Mouse (Mus musculus) CH12F3 (cell line): Measurements from ENCODE around the gene Pgm2.

Source experiments
- in situ Hi-C: fragments of 300-500 bp; cut with MboI; formaldehyde crosslinking; loops from 2 replicates; pipeline ENCODE4 v1.14.3; 2020; ENCODE audit warnings: low sequenced_read_pairs

Pgm2 gene

DNA sequence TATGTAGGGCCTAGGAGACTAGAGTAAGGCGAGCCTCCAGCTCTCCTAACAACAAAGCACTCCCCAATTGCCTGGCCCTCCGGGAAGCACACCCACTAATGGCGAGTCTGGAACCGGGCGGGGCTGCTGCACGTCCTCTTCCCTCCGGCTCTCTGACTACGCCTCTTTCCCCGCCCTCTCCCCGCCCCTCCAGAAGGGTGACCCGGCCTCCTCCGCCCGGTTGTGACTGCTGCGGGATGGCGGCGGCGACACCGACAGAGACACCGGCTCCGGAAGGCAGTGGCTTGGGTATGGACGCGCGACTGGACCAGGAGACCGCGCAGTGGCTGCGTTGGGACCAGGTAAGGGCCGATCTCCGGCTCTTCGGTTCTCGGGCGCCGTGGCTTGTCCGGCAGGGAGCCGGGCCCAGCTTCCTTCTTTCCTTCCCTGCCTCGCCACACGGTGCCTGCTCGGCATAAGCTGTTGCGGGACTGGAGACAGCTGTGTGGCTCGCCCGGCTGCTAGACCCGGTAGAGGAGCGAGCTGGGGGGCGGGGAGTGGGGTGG is at the start of gene Pgm2:
Pgm2 (plus strand) TSS at position 203 of the 545 bp plus-strand sequence.
- in situ Hi-C loops, result no loop called here

DNA sequence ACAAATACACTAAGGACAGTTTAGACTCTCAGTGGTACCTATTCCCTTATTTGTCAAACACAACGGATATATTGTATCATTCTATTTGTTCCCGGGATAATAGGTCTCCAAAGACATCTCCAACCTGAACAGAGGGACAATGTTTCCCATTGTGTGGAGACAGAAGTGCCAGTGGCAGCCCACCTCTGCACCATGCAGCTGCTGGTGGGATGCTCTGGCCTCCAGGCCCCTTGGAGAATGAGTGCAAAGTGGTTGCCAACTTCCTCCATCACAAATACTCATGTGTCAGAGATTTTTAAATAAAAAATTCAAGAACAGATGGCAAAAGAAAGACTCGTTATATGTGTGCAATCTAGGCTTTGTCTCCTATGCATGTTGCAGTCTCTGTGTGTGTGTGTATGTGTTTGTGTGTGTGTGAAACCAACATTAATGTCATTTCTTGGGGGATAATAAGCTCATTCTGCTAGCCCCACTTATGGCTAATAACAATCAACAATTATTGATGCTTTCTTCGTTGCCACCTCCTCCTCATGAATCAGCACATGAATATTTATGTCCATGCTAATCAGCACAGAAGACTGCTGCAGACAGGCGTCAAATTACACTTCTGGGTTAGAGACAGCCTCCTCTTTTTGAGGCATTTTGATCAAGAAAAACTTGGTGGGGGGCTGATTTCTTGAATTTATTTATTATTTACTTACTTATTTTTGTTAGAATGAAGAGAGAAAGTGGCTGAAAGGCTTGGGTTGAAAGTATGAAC is 48.9 kb upstream of the Pgm2 start:
- in situ Hi-C loops, result no loop called here

DNA sequence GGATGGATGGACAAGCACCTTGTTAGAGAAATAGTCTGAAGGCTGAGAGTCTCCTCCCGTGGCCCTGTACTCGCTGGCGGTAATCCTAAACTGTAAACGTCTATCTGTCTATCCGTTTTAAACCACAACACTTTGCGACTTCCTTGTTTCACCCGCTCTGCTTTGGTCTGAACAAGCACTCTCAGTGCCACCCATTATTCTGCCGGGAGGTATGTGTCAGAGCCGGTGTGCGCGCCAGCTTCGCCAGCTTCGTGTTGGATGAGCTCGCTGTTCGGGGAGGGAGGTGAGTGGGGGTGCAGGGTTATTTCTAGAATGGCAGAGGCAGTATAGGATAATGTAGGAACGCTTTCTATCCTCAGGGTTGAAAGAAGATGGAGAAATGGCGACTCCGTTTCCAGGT is 48.0 kb upstream of the Pgm2 start:
- in situ Hi-C loops, result no loop called here

GRCm38 (mm10) chr5:64045502-64045901 is 47.2 kb upstream of the Pgm2 start:
- in situ Hi-C loops, result no loop called here

DNA sequence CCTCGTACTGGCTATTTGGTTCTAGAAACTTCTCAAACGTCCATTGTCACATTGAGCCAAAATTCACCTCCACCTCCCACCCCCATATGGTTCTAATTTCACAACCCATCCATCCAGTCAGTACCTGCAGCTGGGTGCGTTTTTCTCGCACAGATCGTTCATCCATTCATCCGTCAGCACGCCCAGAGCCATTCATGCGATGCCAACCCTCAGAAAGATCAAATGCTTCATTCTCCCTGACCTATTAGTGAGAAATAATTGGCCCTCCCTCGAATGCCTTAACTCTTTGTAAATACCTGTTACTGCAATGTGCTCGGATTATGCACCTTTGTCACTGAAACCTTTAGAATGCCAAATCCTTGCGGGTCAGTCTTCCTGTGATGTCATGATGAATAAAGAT is 45.8 kb upstream of the Pgm2 start:
- in situ Hi-C loops, result no loop called here

- in situ Hi-C loops, result no loop called here
Measured at GRCm38 (mm10) chr5:64047921-64048320, 44.8 kb upstream of the Pgm2 start.

DNA sequence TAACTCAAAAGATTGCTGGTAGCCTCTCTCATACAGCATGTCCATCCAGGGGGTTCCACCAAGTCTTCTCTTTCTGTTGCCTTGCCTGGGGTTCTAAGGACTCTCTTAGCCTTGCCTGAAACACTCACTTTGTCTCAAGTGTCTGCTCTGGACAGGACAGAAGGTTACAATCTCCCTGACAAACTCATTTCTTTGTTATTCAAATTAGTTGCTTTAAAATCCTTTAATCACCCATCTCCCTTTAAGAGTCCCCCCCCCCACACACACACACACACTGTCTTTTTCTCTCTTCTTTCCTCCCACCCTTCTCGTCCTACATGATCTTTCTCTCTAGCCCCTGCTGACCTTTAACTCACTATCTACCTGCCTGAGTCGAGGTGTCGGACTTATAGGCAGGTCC is 44.1 kb upstream of the Pgm2 start:
- in situ Hi-C loops, result no loop called here

DNA sequence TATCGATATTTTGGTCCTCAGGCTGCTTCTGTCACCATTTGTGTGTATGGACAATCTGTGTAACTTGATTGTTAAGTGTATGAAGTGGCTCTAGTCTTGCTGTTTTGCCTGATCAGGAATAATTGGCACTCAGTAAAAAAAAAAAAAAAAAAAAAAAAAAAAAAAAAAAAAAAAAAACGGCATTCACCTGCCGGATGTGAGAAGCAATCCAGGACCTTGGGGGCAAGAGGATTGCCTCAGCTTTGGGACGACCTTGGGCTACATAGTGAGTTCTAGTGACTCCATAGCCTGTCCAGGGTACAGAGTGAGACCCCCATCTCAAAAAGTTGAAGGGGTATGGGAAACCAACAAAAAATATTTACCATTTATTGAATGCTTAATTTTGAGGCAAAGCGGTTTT is 43.5 kb upstream of the Pgm2 start:
- in situ Hi-C loops, result no loop called here

DNA sequence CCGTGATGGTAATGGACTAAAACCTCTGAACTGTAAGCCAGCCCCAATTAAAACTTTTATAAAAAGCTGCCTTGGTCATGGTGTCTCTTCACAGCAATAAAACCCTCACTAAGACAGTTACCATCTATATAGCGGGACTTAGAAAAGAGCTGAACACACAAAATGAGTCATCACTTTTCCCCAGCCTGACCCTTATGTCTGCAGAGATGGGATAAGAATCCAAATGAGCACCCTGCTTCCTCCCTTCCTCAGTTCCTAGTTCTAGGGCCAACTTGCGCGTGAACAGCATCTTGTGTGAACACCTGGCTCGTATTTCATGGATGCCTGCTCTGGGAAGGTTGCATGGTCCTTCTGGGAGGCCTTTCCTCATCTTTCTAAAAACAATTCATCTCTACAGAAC is 39.7 kb upstream of the Pgm2 start:
- in situ Hi-C loops, result no loop called here

DNA sequence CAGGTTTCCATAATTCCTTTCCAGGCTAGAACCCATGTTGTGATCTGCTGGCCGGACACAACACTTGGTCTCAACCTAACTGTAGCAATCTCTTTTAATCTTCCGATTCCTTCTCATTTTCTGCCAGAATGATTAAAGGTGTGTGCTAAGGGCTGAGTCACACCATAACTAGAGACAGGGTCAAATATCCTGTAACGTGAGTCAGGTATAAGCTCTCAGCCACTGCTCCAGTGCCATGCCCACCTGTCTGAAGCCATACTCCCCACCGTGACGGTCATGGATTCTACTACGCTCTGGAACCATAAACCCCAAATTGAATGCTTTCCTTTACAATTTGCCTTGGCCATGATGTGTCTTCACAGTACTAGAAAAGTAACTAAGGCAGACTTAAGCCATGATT is 36.5 kb upstream of the Pgm2 start:
- in situ Hi-C loops, result no loop called here

DNA sequence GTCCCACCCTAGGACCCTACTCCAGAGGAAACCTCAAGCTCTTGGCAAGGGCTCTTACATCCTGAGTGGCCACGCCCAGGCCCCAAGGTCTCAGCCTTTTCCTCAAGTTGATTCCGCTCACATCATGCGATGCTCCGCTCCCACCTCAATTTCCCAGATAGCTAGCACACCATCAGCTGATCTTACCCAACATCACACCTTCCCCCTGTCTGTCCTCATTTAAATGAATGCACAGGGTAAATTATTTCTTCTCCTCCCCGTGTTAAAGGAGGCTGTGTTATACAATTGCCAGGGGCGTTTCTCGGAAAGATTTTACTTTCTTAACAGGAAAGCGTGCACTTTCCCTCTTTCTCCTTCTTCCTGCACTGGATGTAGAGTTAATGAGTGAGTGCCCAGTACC is 31.9 kb upstream of the Pgm2 start:
- in situ Hi-C loops, result no loop called here

DNA sequence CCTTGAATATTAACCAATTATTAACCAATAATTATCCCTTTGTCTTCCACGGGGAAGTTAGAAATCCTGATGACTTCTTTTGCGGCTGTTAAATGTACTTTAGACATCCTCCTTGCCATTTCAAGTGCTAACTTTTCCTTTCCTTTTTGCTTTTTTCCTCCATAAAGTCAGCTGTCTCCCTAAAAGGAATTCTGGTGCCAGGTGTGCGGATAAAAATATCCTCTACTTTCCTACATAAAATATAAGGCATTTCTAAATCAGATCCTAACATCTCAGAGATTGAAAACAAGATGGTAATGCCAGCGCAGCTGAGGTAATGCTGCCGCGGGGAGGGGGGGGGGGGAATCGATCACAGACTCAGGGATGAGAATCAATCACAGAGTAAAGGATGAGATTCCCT is 31.1 kb upstream of the Pgm2 start:
- in situ Hi-C loops, result no loop called here

DNA sequence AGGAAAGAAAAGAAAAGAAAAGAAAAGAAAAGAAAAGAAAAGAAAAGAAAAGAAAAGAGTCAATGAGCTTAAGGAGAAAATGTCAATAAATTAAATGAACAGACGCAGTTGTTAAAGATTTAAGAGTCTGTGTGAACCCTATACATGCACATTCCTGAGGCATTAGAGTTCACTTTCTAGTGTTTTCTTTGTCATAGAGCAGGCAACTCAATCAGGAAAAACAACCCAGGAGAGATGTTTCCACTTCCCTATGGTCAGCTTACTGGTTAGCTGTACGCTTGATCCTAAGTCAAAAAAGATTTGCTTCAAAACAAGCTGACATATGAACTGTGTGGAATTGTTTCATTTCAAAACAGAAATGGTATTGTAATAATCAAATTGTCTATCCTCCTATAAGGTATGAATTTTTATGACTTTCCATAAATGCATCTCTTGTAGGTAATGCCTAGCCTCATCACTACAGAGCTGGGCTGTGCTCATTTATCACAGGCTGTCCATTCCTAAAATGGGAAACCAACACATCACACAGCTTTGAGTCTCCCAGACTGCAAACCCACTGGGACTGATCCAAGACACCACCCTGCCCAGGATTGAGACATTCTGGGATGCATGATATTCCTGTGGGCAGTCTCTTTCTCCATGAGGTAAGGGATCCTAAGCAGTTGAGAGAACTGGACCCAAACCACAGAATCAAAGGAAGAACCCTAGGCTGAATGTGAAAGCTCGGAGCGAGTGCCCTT is 29.7 kb upstream of the Pgm2 start:
- in situ Hi-C loops, result no loop called here

- in situ Hi-C loops, result no loop called here
Measured at GRCm38 (mm10) chr5:64063622-64064355, 29.0 kb upstream of the Pgm2 start.

DNA sequence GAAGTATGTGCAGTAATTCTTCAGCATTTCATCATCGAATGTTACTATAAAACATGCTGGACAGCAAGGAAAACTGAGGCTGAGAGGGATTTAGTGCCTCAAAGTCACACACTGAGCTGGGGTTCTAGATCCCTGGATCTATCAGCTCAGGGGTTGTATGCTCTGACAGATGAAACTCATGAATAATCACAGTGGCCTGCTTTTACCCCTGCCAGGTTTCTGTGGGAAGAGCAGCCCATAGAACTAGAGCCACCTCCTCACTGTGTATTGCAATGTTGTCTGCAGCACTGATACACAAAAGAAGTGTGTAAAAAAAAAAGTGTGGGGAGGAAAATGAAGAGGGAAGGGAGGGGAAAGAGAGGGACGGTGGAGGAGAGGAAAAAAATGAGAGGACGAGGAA is 28.3 kb upstream of the Pgm2 start:
- in situ Hi-C loops, result no loop called here

- in situ Hi-C loops, result no loop called here
Measured at GRCm38 (mm10) chr5:64065497-64066046, 27.2 kb upstream of the Pgm2 start.

DNA sequence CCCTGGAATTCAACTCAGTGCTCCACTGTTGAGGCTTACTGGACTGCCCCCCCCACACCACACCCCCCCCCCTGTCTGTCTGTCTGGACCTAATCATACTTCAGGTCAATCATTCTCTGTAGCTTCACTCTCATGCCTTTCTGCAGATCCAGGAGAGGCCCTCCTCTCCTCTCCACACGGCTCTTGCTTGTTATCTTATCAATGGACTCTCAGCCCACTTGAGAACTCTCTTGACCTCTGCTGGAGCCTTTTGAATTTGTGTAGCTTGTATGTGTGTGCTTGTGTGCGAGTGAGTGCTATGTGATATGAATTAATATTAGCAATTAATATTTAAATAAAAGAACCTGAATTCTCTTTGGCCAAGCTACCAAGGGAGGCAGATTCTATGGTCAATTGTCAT is 26.6 kb upstream of the Pgm2 start:
- in situ Hi-C loops, result no loop called here

DNA sequence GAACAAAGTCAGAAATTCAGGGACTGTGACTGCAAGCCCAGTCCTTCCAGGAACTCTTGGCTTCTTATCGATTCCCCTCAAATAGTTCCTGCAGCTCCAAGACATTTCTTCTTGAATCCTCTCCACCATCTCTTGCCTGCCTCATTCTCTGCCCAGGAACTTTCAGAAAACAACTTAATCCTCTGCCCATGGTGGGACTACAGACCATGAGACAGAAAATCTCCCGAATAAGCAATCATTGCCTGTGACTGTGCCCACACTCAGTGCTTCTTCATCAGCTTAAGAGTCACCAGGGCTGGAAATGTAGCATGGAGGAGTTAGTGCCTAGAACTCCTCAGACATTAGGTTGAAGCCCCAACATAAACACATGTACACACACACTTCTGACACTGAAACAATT is 25.2 kb upstream of the Pgm2 start:
- in situ Hi-C loops, result no loop called here

GRCm38 (mm10) chr5:64070081-64070673 is 22.6 kb upstream of the Pgm2 start:
- in situ Hi-C loops, result loop anchor here (5.0 kb wide), 1 partner anchor 163 kb away; no protein-coding TSS in a partner anchor

DNA sequence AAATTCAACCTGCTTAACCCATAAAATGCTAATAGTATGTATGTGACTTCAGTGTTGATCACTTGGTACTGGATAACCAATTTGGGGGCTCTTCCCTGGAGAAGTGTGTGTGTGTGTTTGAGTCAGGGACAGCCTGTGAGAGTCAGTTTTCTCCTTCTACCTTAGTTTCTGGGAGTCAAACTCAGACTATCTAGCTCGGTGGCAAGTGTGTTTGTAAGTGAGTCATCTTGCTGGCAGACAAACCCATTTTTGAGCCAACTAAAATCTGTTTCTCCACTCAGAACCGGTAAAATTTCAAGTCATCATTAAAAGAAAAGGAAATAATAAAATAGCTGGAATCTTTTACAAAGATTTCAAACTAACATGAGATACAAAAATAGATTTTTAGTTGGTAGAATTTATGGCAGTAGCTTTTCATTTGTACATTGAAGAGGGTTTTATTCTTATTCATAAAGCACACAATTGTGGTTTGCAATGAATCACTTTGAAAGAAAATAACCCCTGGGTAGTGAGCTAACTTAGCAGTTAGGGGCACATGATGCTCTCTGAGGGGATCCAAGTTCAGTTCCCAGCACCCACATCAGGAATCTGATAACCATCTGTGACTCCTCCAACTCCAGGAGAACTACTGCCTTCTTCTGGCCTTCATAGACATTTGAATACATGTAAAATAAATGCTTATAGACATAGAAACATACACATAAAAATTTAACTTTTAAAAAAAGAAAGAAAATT is 21.8 kb upstream of the Pgm2 start:
- in situ Hi-C loops, result loop anchor here (5.0 kb wide), 1 partner anchor 164 kb away; no protein-coding TSS in a partner anchor
